Mouse (Mus musculus) ES-E14 (cell line): Measurements from ENCODE around the gene Abr.

Experiments used
- HCFC1 ChIP-seq: IDR thresholded peaks from 2 replicates; pipeline ENCODE4 v1.6.1; 2012; ENCODE audit warnings: low read length, inconsistent platforms, borderline replicate concordance; ENCODE audit not compliant: insufficient read depth
- MAFK ChIP-seq: IDR thresholded peaks from 2 replicates; pipeline ENCODE4 v1.6.1; 2014; ENCODE audit warnings: mild to moderate bottlenecking, low read depth, low read length, inconsistent platforms; ENCODE audit not compliant: insufficient read depth
- ZC3H11A ChIP-seq: IDR thresholded peaks from 2 replicates; pipeline ENCODE4 v1.6.1; 2012; ENCODE audit warnings: low read depth, mild to moderate bottlenecking, inconsistent platforms, low read length, borderline replicate concordance
- ZNF384 ChIP-seq: IDR thresholded peaks from 2 replicates; pipeline ENCODE4 v1.6.1; 2012; ENCODE audit warnings: low read depth, low read length, inconsistent platforms

- TF ChIP-seq ZC3H11A (no peak), MAFK (no peak), HCFC1 (no peak), ZNF384 (no peak)
Measured at GRCm38 (mm10) chr11:76449520-76450201, 172.5 kb downstream of the Abr start.
